Mouse (Mus musculus) forebrain, embryonic 12.5 days (tissue): ENCODE data around the gene Iapp. TPM values are rescaled to one million over a fixed set of nuclear protein-coding genes. Genes with fewer than 3 reads are reported as not detected.
"Not testable (repeated sequence)": the region's sequence is repeated elsewhere in the genome, so short reads cannot be mapped to it uniquely, and the experiment has no call there.

ENCODE experiments used
- ATAC-seq: fragments of 200-750 bp; cut with Nextera tagmentation; 2 replicates; pipeline ENCODE4 v1.8.0; 2017; ENCODE audit warnings: moderate TSS enrichment; ENCODE audit not compliant: low FRiP score
- H3K27ac ChIP-seq: fragments of 300-500 bp; sonication (generic); 2 replicates; pipeline ENCODE4 v1.5.1; 2016; ENCODE audit warnings: mild to moderate bottlenecking
- H3K27me3 ChIP-seq: fragments of 300-500 bp; sonication (generic); 2 replicates; pipeline ENCODE4 v1.6.1; 2016; ENCODE audit warnings: mild to moderate bottlenecking
- H3K36me3 ChIP-seq: fragments of 300-500 bp; sonication (generic); replicated peaks from 2 replicates; pipeline ENCODE4 v1.6.1; 2016; ENCODE audit warnings: mild to moderate bottlenecking
- H3K4me1 ChIP-seq: fragments of 300-500 bp; sonication (generic); 2 replicates; pipeline ENCODE4 v1.6.1; 2016
- H3K4me2 ChIP-seq: fragments of 300-500 bp; sonication (generic); 2 replicates; pipeline ENCODE4 v1.6.1; 2016; ENCODE audit warnings: mild to moderate bottlenecking, moderate library complexity
- H3K4me3 ChIP-seq: fragments of 300-500 bp; sonication (generic); replicated peaks from 2 replicates; pipeline ENCODE4 v1.5.1; 2016; ENCODE audit warnings: mild to moderate bottlenecking
- H3K9ac ChIP-seq: fragments of 300-500 bp; sonication (generic); 2 replicates; pipeline ENCODE4 v1.6.1; 2016; ENCODE audit warnings: mild to moderate bottlenecking
- H3K9me3 ChIP-seq: fragments of 300-500 bp; sonication (generic); 2 replicates; pipeline ENCODE4 v1.6.1; 2016
- WGBS: fragments of 180-500 bp; shearing (Covaris S2); methylation state at CpG from one replicate; pipeline ENCODE4 v1.1.7; 2016; 5-methylcytosine and 5-hydroxymethylcytosine counted together
- polyA plus RNA-seq: library from polyadenylated mRNA; unstranded; fragments of >200 nt; fragmentation: Nextera tagmentation; extraction: Ambion mirVana; gene quantifications from 2 replicates; pipeline ENCODE4 v1.2.1, GENCODE M21; 2016

The Iapp gene
- 0.23 and 0.36 TPM in 2 replicates for polyA plus RNA-seq

DNA sequence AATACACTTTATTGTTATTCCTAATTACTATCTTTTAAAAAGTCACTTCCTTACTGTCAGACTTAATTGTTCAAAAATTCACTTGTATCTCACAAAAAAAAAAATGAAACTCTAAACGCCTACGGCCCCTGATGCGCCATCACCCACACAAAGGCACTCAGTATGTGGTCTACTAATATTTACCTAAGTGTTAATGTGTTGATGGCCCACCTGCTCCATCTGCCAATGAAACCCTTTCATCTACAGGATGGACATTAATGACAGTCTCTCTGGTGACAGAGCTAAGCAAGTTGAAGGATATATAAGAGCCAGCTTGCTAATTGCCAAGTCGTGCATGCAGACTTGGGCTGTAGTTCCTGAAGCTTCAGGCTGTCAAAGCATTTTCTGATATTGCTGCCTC is at the start of gene Iapp:
TSS of gene Iapp (plus strand) at position 326 of the 400 bp plus-strand sequence.
- H3K27ac ChIP-seq, result no peak within 1 kb of the TSS
- H3K4me3 ChIP-seq, result no peak within 1 kb of the TSS
- H3K9ac ChIP-seq, result no peak within 1 kb of the TSS
- no peaks in the 10 kb centered on the region for H3K36me3 ChIP-seq
- ATAC-seq, result no peak
- H3K9me3 ChIP-seq, result no peaks in the 10 kb centered on the region
- no peaks in the 10 kb centered on the region for H3K27me3 ChIP-seq
- no peaks in the 10 kb centered on the region for H3K4me1 ChIP-seq
- no peak within 1 kb of the TSS for H3K4me2 ChIP-seq
- WGBS, result 63% methylated on average over 4 of the region's 4 CpGs

DNA sequence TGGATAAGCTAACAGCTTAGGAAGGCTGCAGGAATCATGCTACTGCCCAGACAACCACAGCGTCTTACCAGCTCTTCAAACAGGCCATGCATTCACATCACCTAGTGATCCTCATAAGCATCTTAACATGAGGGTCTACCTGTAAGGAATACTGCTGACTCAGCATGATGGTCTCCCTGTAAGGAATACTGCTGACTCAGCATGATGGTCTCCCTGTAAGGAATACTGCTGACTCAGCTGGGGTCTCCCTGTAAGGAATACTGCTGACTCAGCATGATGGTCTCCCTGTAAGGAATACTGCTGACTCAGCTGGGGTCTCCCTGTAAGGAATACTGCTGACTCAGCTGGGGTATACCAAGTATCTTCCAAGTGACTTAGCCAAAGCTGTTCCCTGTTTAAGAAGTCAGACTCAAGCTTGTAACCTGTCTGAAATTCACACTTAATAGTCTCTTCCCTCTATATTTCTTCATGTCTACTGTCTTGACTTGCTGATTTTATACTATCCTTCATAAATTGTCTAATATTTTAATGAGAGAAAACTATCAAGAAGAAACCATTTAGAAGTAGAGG is 47.4 kb upstream of the Iapp start:
- not testable (repeated sequence) for H3K4me3 ChIP-seq, H3K36me3 ChIP-seq, H3K4me2 ChIP-seq, H3K9me3 ChIP-seq, ATAC-seq, H3K4me1 ChIP-seq, H3K9ac ChIP-seq, H3K27me3 ChIP-seq, H3K27ac ChIP-seq
- WGBS, result 96% methylated on average over 1 of the region's 1 CpGs

GRCm38 (mm10) chr6:142275721-142276442 is 22.3 kb upstream of the Iapp start:
- H3K4me2 ChIP-seq, result no peak overlapping the region
- no peaks in the 10 kb centered on the region for H3K36me3 ChIP-seq
- H3K4me3 ChIP-seq, result no peak overlapping the region
- peaks cover 2% of the 10 kb centered on the region; the same call in 1 of the 2 replicates for H3K4me1 ChIP-seq
- no peak overlapping the region for H3K9ac ChIP-seq
- WGBS, result 3% methylated on average over 4 of the region's 4 CpGs
- no peaks in the 10 kb centered on the region for H3K9me3 ChIP-seq
- H3K27ac ChIP-seq, result no peak overlapping the region
- H3K27me3 ChIP-seq, result no peaks in the 10 kb centered on the region
- ATAC-seq, result no peak

DNA sequence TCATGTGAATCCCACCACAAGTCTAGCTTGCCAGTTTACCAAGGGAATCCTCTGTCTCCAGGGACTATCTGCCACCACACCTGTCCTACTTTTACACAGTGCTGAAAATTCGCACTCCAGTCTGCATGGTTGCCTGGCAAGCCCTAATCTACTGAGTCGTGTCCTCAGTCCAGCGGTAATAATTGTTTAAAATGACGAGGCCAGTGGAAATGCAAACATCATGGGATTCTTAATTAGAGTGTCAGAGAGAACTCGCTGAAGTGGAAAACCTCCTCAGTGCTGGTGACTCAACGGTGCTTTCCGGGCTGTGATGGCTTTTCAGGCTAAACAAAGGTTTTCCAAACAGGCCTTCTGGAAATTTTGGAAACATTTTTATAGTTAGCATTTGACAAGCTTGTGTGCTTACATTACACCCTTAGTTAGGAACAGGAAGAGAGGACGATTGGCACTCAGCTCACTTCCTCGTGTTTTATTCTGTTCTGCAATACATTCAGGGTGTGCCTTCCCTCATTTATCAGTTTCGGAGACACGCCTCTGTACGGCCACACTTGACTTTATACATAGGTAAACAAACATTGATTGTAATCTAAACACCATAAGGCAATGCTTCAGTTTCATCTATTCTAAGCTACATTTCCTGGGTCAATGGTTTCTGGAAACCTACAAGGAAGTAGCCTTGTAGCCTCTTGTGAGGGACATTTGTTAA is 8.7 kb upstream of the Iapp start:
- no peak overlapping the region for H3K4me3 ChIP-seq
- no peak for ATAC-seq
- 61% methylated on average over 12 of the region's 12 CpGs for WGBS
- no peak overlapping the region for H3K27ac ChIP-seq
- no peaks in the 10 kb centered on the region for H3K36me3 ChIP-seq
- no peaks in the 10 kb centered on the region for H3K27me3 ChIP-seq
- H3K9ac ChIP-seq, result no peak overlapping the region
- H3K4me1 ChIP-seq, result no peaks in the 10 kb centered on the region
- no peak overlapping the region for H3K4me2 ChIP-seq
- H3K9me3 ChIP-seq, result no peaks in the 10 kb centered on the region

DNA sequence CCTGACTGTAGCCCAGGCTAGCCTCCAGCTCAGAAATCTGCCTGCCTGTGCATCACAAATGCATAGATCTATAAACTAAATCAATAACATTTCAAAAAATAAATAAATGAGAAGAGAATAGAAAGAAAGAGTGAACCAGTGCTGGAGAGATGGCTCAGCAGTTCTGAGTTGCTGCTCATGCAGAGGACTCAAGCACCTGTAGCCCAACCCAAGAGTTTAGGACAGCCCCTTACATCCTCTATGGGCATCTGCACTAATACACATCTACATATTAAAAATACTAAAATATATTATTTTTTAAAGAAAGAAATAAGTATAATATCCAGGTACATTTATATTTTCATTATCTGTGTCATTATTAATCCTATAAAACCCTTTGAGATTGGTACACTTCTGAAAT is 6.9 kb downstream of the Iapp start:
- no peak overlapping the region for H3K9ac ChIP-seq
- H3K4me2 ChIP-seq, result no peak overlapping the region
- ATAC-seq, result no peak
- peaks cover 3% of the 10 kb centered on the region; the same call in 1 of the 2 replicates for H3K9me3 ChIP-seq
- H3K4me1 ChIP-seq, result no peaks in the 10 kb centered on the region
- H3K4me3 ChIP-seq, result no peak overlapping the region
- no peaks in the 10 kb centered on the region for H3K27me3 ChIP-seq
- no peaks in the 10 kb centered on the region for H3K36me3 ChIP-seq
- no peak overlapping the region for H3K27ac ChIP-seq

DNA sequence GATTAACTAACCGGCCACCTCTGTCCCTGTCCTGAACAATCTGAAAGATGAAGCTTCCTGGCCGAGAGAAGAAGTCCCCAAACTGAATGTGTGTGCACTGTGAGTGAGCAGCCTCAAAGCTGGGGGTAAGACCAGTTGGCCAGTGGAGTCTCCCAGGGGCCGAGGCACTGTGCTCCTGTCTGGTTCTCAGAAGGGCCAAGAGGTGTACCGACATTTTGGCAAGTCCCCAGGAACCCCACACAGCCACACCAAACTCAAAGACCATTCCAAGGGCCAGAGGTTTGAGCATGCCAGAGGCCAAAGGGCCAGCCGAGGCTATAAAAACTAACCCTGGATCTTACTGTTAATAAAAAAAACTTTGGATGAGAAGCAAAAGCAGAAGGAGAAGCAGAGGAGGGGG is 16.1 kb downstream of the Iapp start:
- 86% methylated on average over 5 of the region's 5 CpGs for WGBS
- no peak for ATAC-seq
- H3K27ac ChIP-seq, result no peak overlapping the region
- no peaks in the 10 kb centered on the region for H3K36me3 ChIP-seq
- H3K9me3 ChIP-seq, result peaks cover 3% of the 10 kb centered on the region; the same call in 1 of the 2 replicates
- no peaks in the 10 kb centered on the region for H3K4me1 ChIP-seq
- no peaks in the 10 kb centered on the region for H3K27me3 ChIP-seq
- H3K4me2 ChIP-seq, result no peak overlapping the region
- no peak overlapping the region for H3K9ac ChIP-seq
- H3K4me3 ChIP-seq, result no peak overlapping the region

- H3K36me3 ChIP-seq, result no peaks in the 10 kb centered on the region
- no peak overlapping the region for H3K4me2 ChIP-seq
- ATAC-seq, result no peak
- H3K9ac ChIP-seq, result no peak overlapping the region
- H3K27me3 ChIP-seq, result no peaks in the 10 kb centered on the region
- no peaks in the 10 kb centered on the region for H3K9me3 ChIP-seq
- no peak overlapping the region for H3K27ac ChIP-seq
- H3K4me1 ChIP-seq, result no peaks in the 10 kb centered on the region
- H3K4me3 ChIP-seq, result no peak overlapping the region
Observed at GRCm38 (mm10) chr6:142317106-142317505, 18.9 kb downstream of the Iapp start.

DNA sequence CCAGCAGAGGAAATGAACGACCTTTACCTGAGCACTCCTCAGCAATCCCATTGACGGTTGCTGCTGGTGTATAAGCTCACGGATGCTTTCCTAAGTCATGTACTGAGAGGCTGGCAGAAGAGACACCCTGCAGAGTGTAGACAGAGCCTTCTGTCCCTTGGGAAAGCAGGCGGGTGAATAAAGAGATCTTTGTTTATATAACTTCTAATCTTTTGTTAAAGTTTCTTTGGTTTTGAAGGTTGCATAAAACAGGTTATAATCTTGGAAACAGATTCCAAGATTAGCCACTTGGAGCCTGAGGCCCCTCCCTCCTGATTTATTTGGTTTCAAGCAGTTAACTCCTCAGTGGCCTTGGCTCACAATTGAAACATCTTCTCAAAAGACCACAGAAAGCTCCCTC is 24.7 kb downstream of the Iapp start, which contains the start of gene Slco1a5:
TSS of gene Slco1a5 (minus strand) at position 101 of the 400 bp plus-strand sequence.
- Histone ChIP-seq H3K27ac (no peak within 1 kb of the TSS), H3K36me3 (no peaks in the 10 kb centered on the region), H3K9me3 (no peaks in the 10 kb centered on the region), H3K4me1 (peaks cover 7% of the 10 kb centered on the region), H3K9ac (no peak within 1 kb of the TSS), H3K4me2 (no peak within 1 kb of the TSS), H3K4me3 (no peak within 1 kb of the TSS), H3K27me3 (no peaks in the 10 kb centered on the region)
- 7% methylated on average over 4 of the region's 4 CpGs for WGBS
- no peak for ATAC-seq

- no peak overlapping the region for H3K4me2 ChIP-seq
- H3K4me3 ChIP-seq, result no peak overlapping the region
- H3K9ac ChIP-seq, result no peak overlapping the region
- H3K9me3 ChIP-seq, result no peaks in the 10 kb centered on the region
- ATAC-seq, result no peak
- WGBS, result 79% methylated on average over 3 of the region's 3 CpGs
- H3K27me3 ChIP-seq, result no peaks in the 10 kb centered on the region
- no peaks in the 10 kb centered on the region for H3K36me3 ChIP-seq
- no peak overlapping the region for H3K27ac ChIP-seq
- H3K4me1 ChIP-seq, result peaks cover 7% of the 10 kb centered on the region
Observed at GRCm38 (mm10) chr6:142326598-142326997, 28.4 kb downstream of the Iapp start.

GRCm38 (mm10) chr6:142329201-142329600 is 31.0 kb downstream of the Iapp start:
- Histone ChIP-seq H3K4me2 (no peak overlapping the region), H3K4me1 (no peaks in the 10 kb centered on the region), H3K36me3 (no peaks in the 10 kb centered on the region), H3K9ac (no peak overlapping the region), H3K4me3 (no peak overlapping the region), H3K9me3 (no peaks in the 10 kb centered on the region), H3K27ac (no peak overlapping the region), H3K27me3 (no peaks in the 10 kb centered on the region)
- 63% methylated on average over 1 of the region's 1 CpGs for WGBS
- ATAC-seq, result no peak

GRCm38 (mm10) chr6:142338961-142339360 is 40.7 kb downstream of the Iapp start:
- WGBS, result 75% methylated on average over 2 of the region's 2 CpGs
- no peaks in the 10 kb centered on the region for H3K4me1 ChIP-seq
- H3K9ac ChIP-seq, result no peak overlapping the region
- no peak for ATAC-seq
- H3K4me2 ChIP-seq, result no peak overlapping the region
- H3K36me3 ChIP-seq, result no peaks in the 10 kb centered on the region
- no peak overlapping the region for H3K27ac ChIP-seq
- no peak overlapping the region for H3K4me3 ChIP-seq
- no peaks in the 10 kb centered on the region for H3K27me3 ChIP-seq
- H3K9me3 ChIP-seq, result no peaks in the 10 kb centered on the region

DNA sequence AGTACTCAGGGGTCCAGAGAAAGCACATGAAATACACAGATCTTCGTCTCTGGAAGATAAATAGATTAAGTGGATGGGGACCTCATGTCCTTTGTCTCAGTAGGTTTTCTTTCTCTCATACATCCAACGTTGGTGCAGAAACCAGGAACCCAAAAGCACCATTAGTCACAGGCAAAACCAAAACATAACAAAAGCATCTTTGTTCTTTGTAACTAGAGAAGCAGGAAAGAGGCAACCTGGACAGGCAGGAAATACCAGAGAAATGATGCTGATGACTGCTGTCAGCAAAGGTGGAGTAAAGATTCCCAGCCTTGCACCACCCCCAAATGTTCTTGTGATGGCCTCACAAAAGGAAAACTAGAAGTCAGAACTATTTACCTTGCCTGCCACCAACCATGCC is 41.4 kb downstream of the Iapp start:
- 57% methylated on average over 2 of the region's 2 CpGs for WGBS
- ATAC-seq, result no peak
- no peak overlapping the region for H3K4me3 ChIP-seq
- no peaks in the 10 kb centered on the region for H3K36me3 ChIP-seq
- H3K9ac ChIP-seq, result no peak overlapping the region
- no peak overlapping the region for H3K27ac ChIP-seq
- H3K9me3 ChIP-seq, result no peaks in the 10 kb centered on the region
- H3K27me3 ChIP-seq, result no peaks in the 10 kb centered on the region
- no peak overlapping the region for H3K4me2 ChIP-seq
- H3K4me1 ChIP-seq, result no peaks in the 10 kb centered on the region
